Mouse (Mus musculus): ENCODE results near the gene Kctd15. TPM values are rescaled to one million over a fixed set of nuclear protein-coding genes. Genes with fewer than 3 reads are reported as not detected.

Gene Kctd15
- polyA plus RNA-seq, 1 experiment from 2014 or later: 14.0 TPM

GRCm38 (mm10) chr7:34653731-34654440, 2.6 kb downstream of the Kctd15 start:
- no peaks in the 10 kb centered on the region for H3K27me3 ChIP-seq (replicated peaks; ENCODE audit: control insufficient read depth, insufficient read depth, low read length)
- 0 out of 2 replicates have a peak, but pooled peaks cover 5% of the 10 kb centered on the region for H3K4me1 ChIP-seq (ENCODE audit: control insufficient read depth, insufficient read depth, low read length)
- peak overlapping the region; percentile 91 for H3K9ac ChIP-seq (ENCODE audit: low read depth, low read length)
- no peaks in the 10 kb centered on the region for H3K9me3 ChIP-seq (ENCODE audit: control insufficient read depth, low read length)
- peak; percentile 30 for ATAC-seq
- H3K27ac ChIP-seq (ENCODE audit: low read length): peak overlapping the region; percentile 98
- H3K4me2 ChIP-seq (ENCODE audit: low read depth, low read length): peak overlapping the region; percentile 95
- peaks cover 5% of the 10 kb centered on the region; the same call in 1 of the 2 replicates for H3K36me3 ChIP-seq (ENCODE audit: control insufficient read depth, insufficient read depth, low read length)
- H3K4me3 ChIP-seq (ENCODE audit: low read length): peak overlapping the region; percentile 87
- WGBS: under 1% methylated on average over 54 of the region's 64 CpGs

- no peaks in the 10 kb centered on the region for H3K27me3 ChIP-seq (replicated peaks; ENCODE audit: control insufficient read depth, insufficient read depth, low read length)
- ATAC-seq: no peak
- peaks cover 11% of the 10 kb centered on the region; the same call in 1 of the 2 replicates for H3K36me3 ChIP-seq (ENCODE audit: control insufficient read depth, insufficient read depth, low read length)
- H3K27ac ChIP-seq (ENCODE audit: low read length): peak overlapping the region; percentile 98
- H3K4me1 ChIP-seq (ENCODE audit: control insufficient read depth, insufficient read depth, low read length): 0 out of 2 replicates have a peak, but pooled peaks cover 5% of the 10 kb centered on the region
- peak overlapping the region; percentile 87 for H3K4me3 ChIP-seq (ENCODE audit: low read length)
- peak overlapping the region; percentile 91 for H3K9ac ChIP-seq (ENCODE audit: low read depth, low read length)
- H3K4me2 ChIP-seq (ENCODE audit: low read depth, low read length): peak overlapping the region; percentile 95
- no peaks in the 10 kb centered on the region for H3K9me3 ChIP-seq (ENCODE audit: control insufficient read depth, low read length)
- WGBS: 2% methylated on average over 48 of the region's 48 CpGs
Observed at GRCm38 (mm10) chr7:34652751-34653502, 3.6 kb downstream of the Kctd15 start.

- 64% methylated on average over 2 of the region's 2 CpGs for WGBS
- Histone ChIP-seq H3K4me1 (ENCODE audit: control insufficient read depth, insufficient read depth, low read length) (0 out of 2 replicates have a peak, but pooled peaks cover 5% of the 10 kb centered on the region), H3K27me3 (replicated peaks; ENCODE audit: control insufficient read depth, insufficient read depth, low read length) (no peaks in the 10 kb centered on the region), H3K4me2 (ENCODE audit: low read depth, low read length) (no peak overlapping the region), H3K9me3 (ENCODE audit: control insufficient read depth, low read length) (no peaks in the 10 kb centered on the region), H3K4me3 (ENCODE audit: low read length) (no peak overlapping the region), H3K36me3 (ENCODE audit: control insufficient read depth, insufficient read depth, low read length) (peaks cover 11% of the 10 kb centered on the region; the same call in 1 of the 2 replicates), H3K27ac (ENCODE audit: low read length) (no peak overlapping the region), H3K9ac (ENCODE audit: low read depth, low read length) (no peak overlapping the region)
- ATAC-seq: no peak
Observed at GRCm38 (mm10) chr7:34651381-34651780, 5.2 kb downstream of the Kctd15 start.

GRCm38 (mm10) chr7:34647052-34647451, 9.5 kb downstream of the Kctd15 start:
- H3K36me3 ChIP-seq (ENCODE audit: control insufficient read depth, insufficient read depth, low read length): peaks cover 14% of the 10 kb centered on the region
- H3K9ac ChIP-seq (ENCODE audit: low read depth, low read length): no peak overlapping the region
- H3K4me1 ChIP-seq (ENCODE audit: control insufficient read depth, insufficient read depth, low read length): no peaks in the 10 kb centered on the region
- no peak overlapping the region for H3K4me2 ChIP-seq (ENCODE audit: low read depth, low read length)
- no peaks in the 10 kb centered on the region for H3K9me3 ChIP-seq (ENCODE audit: control insufficient read depth, low read length)
- H3K4me3 ChIP-seq (ENCODE audit: low read length): no peak overlapping the region
- no peaks in the 10 kb centered on the region for H3K27me3 ChIP-seq (replicated peaks; ENCODE audit: control insufficient read depth, insufficient read depth, low read length)
- H3K27ac ChIP-seq (ENCODE audit: low read length): no peak overlapping the region
- no peak for ATAC-seq
- 63% methylated on average over 9 of the region's 9 CpGs for WGBS

DNA sequence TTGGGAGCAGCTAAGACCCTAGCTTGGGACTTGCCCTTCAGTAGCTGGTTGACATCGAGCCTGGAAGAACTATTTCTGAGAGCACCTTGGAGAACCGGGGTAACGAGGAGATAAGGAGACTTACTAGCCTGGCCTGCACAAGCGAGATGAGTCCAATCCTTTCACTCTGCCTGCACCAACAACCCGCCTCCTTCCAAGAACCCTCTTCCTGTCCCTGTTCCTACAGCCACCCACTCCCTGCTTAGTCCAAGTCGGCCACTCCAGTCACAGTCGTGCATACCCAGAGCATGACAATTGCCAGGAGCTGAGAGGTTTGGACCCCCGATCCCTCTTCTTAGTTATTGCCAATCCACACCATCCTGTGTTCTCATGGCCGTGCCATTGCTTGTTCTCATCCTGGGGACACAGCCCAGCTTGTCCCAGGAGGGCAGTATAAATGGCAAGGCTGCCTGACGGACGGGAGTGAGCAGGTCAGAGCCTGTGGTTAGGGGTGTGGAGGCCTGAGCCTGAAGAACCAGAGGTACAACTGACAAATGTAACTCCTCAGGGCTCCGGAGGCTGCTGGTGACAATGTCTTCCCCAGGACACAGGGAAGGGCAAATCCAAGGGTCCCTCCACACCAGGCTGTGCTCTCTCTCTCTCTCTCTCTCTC, 10.3 kb downstream of the Kctd15 start:
- ATAC-seq: no peak
- Histone ChIP-seq H3K9ac (ENCODE audit: low read depth, low read length) (no peak overlapping the region), H3K4me2 (ENCODE audit: low read depth, low read length) (no peak overlapping the region), H3K9me3 (ENCODE audit: control insufficient read depth, low read length) (no peaks in the 10 kb centered on the region), H3K27ac (ENCODE audit: low read length) (no peak overlapping the region), H3K4me3 (ENCODE audit: low read length) (no peak overlapping the region), H3K36me3 (ENCODE audit: control insufficient read depth, insufficient read depth, low read length) (peaks cover 14% of the 10 kb centered on the region), H3K27me3 (replicated peaks; ENCODE audit: control insufficient read depth, insufficient read depth, low read length) (no peaks in the 10 kb centered on the region), H3K4me1 (ENCODE audit: control insufficient read depth, insufficient read depth, low read length) (no peaks in the 10 kb centered on the region)
- WGBS: 84% methylated on average over 12 of the region's 12 CpGs

- ATAC-seq: no peak
- H3K27me3 ChIP-seq (replicated peaks; ENCODE audit: control insufficient read depth, insufficient read depth, low read length): no peaks in the 10 kb centered on the region
- H3K9ac ChIP-seq (ENCODE audit: low read depth, low read length): no peak overlapping the region
- H3K4me3 ChIP-seq (ENCODE audit: low read length): no peak overlapping the region
- WGBS: 79% methylated on average over 2 of the region's 2 CpGs
- H3K9me3 ChIP-seq (ENCODE audit: control insufficient read depth, low read length): no peaks in the 10 kb centered on the region
- no peak overlapping the region for H3K4me2 ChIP-seq (ENCODE audit: low read depth, low read length)
- H3K27ac ChIP-seq (ENCODE audit: low read length): no peak overlapping the region
- H3K36me3 ChIP-seq (ENCODE audit: control insufficient read depth, insufficient read depth, low read length): peaks cover 14% of the 10 kb centered on the region
- H3K4me1 ChIP-seq (ENCODE audit: control insufficient read depth, insufficient read depth, low read length): no peaks in the 10 kb centered on the region
Observed at GRCm38 (mm10) chr7:34645623-34646022, 10.9 kb downstream of the Kctd15 start.

- Histone ChIP-seq H3K4me2 (ENCODE audit: low read depth, low read length) (no peak overlapping the region), H3K27ac (ENCODE audit: low read length) (no peak overlapping the region), H3K4me3 (ENCODE audit: low read length) (no peak overlapping the region), H3K9me3 (ENCODE audit: control insufficient read depth, low read length) (no peaks in the 10 kb centered on the region), H3K27me3 (replicated peaks; ENCODE audit: control insufficient read depth, insufficient read depth, low read length) (no peaks in the 10 kb centered on the region), H3K9ac (ENCODE audit: low read depth, low read length) (no peak overlapping the region), H3K36me3 (ENCODE audit: control insufficient read depth, insufficient read depth, low read length) (peaks cover 11% of the 10 kb centered on the region), H3K4me1 (ENCODE audit: control insufficient read depth, insufficient read depth, low read length) (no peaks in the 10 kb centered on the region)
- WGBS: 84% methylated on average over 18 of the region's 18 CpGs
- ATAC-seq: no peak
Observed at GRCm38 (mm10) chr7:34644591-34644990, 11.9 kb downstream of the Kctd15 start.

DNA sequence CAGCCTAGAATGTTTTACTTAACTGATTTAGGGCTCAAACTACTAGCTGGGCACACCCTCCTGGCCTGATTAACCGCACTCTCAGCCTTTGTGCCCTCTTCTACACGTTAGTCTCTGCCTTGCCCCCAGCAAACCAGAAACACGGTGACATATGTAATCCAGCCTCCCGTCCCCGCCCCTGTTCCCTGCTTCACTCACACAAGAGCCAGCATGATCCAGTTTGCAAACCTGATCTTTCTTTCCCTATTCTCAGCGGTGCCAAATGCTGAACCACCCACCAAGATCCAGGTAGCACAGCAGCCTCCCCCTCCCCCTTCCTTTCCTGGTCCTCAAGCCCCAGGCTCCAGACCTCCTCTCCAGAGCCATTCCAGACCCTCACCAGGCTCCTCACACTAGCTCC, 13.2 kb downstream of the Kctd15 start:
- no peak overlapping the region for H3K27ac ChIP-seq (ENCODE audit: low read length)
- H3K36me3 ChIP-seq (ENCODE audit: control insufficient read depth, insufficient read depth, low read length): peaks cover 3% of the 10 kb centered on the region
- H3K9ac ChIP-seq (ENCODE audit: low read depth, low read length): no peak overlapping the region
- H3K27me3 ChIP-seq (replicated peaks; ENCODE audit: control insufficient read depth, insufficient read depth, low read length): no peaks in the 10 kb centered on the region
- no peak overlapping the region for H3K4me3 ChIP-seq (ENCODE audit: low read length)
- ATAC-seq: no peak
- H3K4me2 ChIP-seq (ENCODE audit: low read depth, low read length): no peak overlapping the region
- H3K4me1 ChIP-seq (ENCODE audit: control insufficient read depth, insufficient read depth, low read length): no peaks in the 10 kb centered on the region
- 69% methylated on average over 6 of the region's 6 CpGs for WGBS
- no peaks in the 10 kb centered on the region for H3K9me3 ChIP-seq (ENCODE audit: control insufficient read depth, low read length)

DNA sequence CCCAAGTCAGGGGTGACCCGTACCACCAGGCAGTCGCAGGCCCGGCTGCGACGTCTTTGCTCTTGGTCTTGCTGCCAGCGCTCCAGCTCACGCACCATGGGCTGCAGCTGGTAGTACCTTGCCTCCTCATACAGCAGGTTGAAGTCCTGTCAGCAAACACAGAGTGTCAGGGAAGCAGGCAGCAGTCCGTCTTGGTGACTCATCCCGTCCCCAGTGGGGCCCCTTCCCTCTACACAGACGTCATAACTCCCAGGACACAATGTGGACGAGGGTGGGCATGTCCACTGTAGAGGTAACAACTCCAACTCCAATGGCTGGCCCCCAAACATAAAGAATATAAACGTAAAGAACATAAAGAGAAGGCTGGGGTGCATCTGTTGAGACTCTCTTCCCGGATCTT, 14.6 kb downstream of the Kctd15 start:
- Histone ChIP-seq H3K4me2 (ENCODE audit: low read depth, low read length) (no peak overlapping the region), H3K4me1 (ENCODE audit: control insufficient read depth, insufficient read depth, low read length) (no peaks in the 10 kb centered on the region), H3K27me3 (replicated peaks; ENCODE audit: control insufficient read depth, insufficient read depth, low read length) (no peaks in the 10 kb centered on the region), H3K9ac (ENCODE audit: low read depth, low read length) (no peak overlapping the region), H3K9me3 (ENCODE audit: control insufficient read depth, low read length) (no peaks in the 10 kb centered on the region), H3K4me3 (ENCODE audit: low read length) (no peak overlapping the region), H3K36me3 (ENCODE audit: control insufficient read depth, insufficient read depth, low read length) (peaks cover 3% of the 10 kb centered on the region; the same call in 1 of the 2 replicates), H3K27ac (ENCODE audit: low read length) (no peak overlapping the region)
- ATAC-seq: peak; percentile 56; the same call in 1 of the 2 replicates
- 76% methylated on average over 13 of the region's 13 CpGs for WGBS

Data from intestine, embryonic 16.5 days (tissue).